Comparison of ENCODE assay signal across 10 mouse cellular contexts in genomic region chr14:121732196-121732595, GRCm38 (mm10).
DNase-seq lines count a peak whose midpoint lies in the region; ATAC-seq and TF ChIP-seq lines count a peak whose summit lies in the region.
"Had no signal": no experiment of that assay in that cellular context is flagged by ENCODE, and none has a peak within 500 bp of the region (broad histone marks: within the 10 kb centered on the region; RNA-seq: fewer than 3 reads in every experiment).

No protein-coding gene starts in this region.

- no peak for DNase-seq in kidney, adult 18-20 months
- peak; percentile 74 for DNase-seq in ZHBTc4 (ENCODE audit: low read depth, low spot score)
- no peak for DNase-seq in midbrain, postnatal 0 days (ENCODE audit: low spot score)
- no peak for DNase-seq in urinary bladder, adult 18-20 months (ENCODE audit: low spot score in 2 of 2)
- no peak for DNase-seq in layer of hippocampus, adult 18-20 months (ENCODE audit: low spot score in 2 of 2)
- DNase-seq in natural killer cell, adult 2 months (ENCODE audit: low spot score in 2 of 2): no peak
- DNase-seq: adrenal gland, adult 2 months; cerebellum, postnatal 25 days had no signal

- no peak overlapping the region for H3K4me3 ChIP-seq in kidney, embryonic 15.5 days (replicated peaks)
- no peak overlapping the region for H3K4me3 ChIP-seq in intestine, embryonic 15.5 days (replicated peaks)
- no peak overlapping the region for H3K4me3 ChIP-seq in midbrain, postnatal 0 days (ENCODE audit: low read depth, low read length)

- no peak overlapping the region for H3K9ac ChIP-seq in kidney, embryonic 15.5 days
- no peak overlapping the region for H3K9ac ChIP-seq in intestine, embryonic 15.5 days
- no peak overlapping the region for H3K9ac ChIP-seq in midbrain, postnatal 0 days (replicated peaks; ENCODE audit: low read length, poor library complexity, severe bottlenecking)

- H3K4me2 ChIP-seq in kidney, embryonic 15.5 days: peak overlapping the region; percentile 28; the same call in 1 of the 2 replicates
- H3K4me2 ChIP-seq in intestine, embryonic 15.5 days (replicated peaks): peak overlapping the region; percentile 38
- H3K4me2 ChIP-seq in midbrain, postnatal 0 days (ENCODE audit: low read depth, low read length, poor library complexity, severe bottlenecking): peak overlapping the region; percentile 12; the same call in 1 of the 2 replicates

- H3K9me3 ChIP-seq in kidney, embryonic 15.5 days (replicated peaks): no peaks in the 10 kb centered on the region
- no peaks in the 10 kb centered on the region for H3K9me3 ChIP-seq in intestine, embryonic 15.5 days
- no peaks in the 10 kb centered on the region for H3K9me3 ChIP-seq in midbrain, postnatal 0 days (ENCODE audit: low read length)

- H3K36me3 ChIP-seq in kidney, embryonic 15.5 days: no peaks in the 10 kb centered on the region
- H3K36me3 ChIP-seq in intestine, embryonic 15.5 days: no peaks in the 10 kb centered on the region
- H3K36me3 ChIP-seq in midbrain, postnatal 0 days (ENCODE audit: insufficient read depth, low read length): no peaks in the 10 kb centered on the region

- no peak for TF ChIP-seq CTCF in midbrain, postnatal 0 days (IDR thresholded peaks at IDR 0.05)

- WGBS in kidney, embryonic 15.5 days: 30% methylated on average over 8 of the region's 8 CpGs
- 28% methylated on average over 8 of the region's 8 CpGs for WGBS in intestine, embryonic 15.5 days
- WGBS in midbrain, postnatal 0 days: 18% methylated on average over 8 of the region's 8 CpGs

- H3K27me3 ChIP-seq in kidney, embryonic 15.5 days: no peaks in the 10 kb centered on the region
- H3K27me3 ChIP-seq in intestine, embryonic 15.5 days (replicated peaks): no peaks in the 10 kb centered on the region
- H3K27me3 ChIP-seq in midbrain, postnatal 0 days (ENCODE audit: insufficient read depth, low read length): no peaks in the 10 kb centered on the region

- H3K4me1 ChIP-seq in kidney, embryonic 15.5 days: peaks cover 19% of the 10 kb centered on the region; the same call in 1 of the 2 replicates
- peaks cover 15% of the 10 kb centered on the region for H3K4me1 ChIP-seq in intestine, embryonic 15.5 days (replicated peaks)
- peaks cover 13% of the 10 kb centered on the region; the same call in 1 of the 2 replicates for H3K4me1 ChIP-seq in midbrain, postnatal 0 days (ENCODE audit: insufficient read depth, low read length)

- no peak overlapping the region for H3K27ac ChIP-seq in kidney, embryonic 15.5 days
- H3K27ac ChIP-seq in intestine, embryonic 15.5 days: no peak overlapping the region
- H3K27ac ChIP-seq in midbrain, postnatal 0 days (ENCODE audit: low read depth, low read length): no peak overlapping the region

- ATAC-seq in kidney, embryonic 15.5 days (replicated peaks; ENCODE audit: low FRiP score): peak; percentile 31
- peak; percentile 26; the same call in 1 of the 2 replicates for ATAC-seq in intestine, embryonic 15.5 days
- ATAC-seq in midbrain, postnatal 0 days (ENCODE audit: low FRiP score): no peak
